Mouse (Mus musculus) frontal cortex, postnatal 10 days (tissue): ENCODE measurements around the gene Farsa.
"Not testable (repeated sequence)": the region's sequence is repeated elsewhere in the genome, so short reads cannot be mapped to it uniquely, and the experiment has no call there.

ENCODE experiments used
- DNase-seq, 2 experiments: peaks; one replicate each; pipeline ENCODE4 v3.0.0; 2022; ENCODE audit warnings: low spot score in 2 of 2, mixed read lengths in 1 of 2

The Farsa gene

DNA sequence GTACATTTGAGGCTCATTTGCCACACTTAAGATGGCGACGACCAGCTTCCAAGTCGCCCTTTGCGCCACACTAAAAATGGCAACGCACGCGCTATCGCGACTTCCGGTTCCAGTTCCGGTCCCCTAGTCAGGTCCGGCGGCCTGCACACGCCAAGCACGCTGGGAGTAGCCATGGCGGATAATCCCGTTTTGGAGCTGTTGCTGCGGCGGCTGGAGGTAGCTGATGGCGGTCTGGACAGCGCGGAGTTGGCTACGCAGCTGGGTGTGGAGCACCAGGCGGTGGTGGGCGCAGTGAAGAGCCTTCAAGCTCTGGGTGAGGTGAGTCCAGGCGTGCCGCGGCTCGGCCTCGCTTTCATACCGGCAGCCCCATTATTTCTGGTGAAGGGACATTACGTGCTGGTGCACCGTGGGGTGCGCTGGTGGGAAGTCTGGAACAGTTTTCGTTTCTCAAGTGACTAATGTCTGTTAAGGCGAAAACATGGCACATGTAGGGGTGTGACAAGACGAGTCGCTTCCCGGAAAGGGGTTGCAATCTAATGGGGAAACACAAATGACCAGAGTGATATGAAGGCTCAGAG lies at the start of gene Farsa:
Farsa (plus strand) TSS at position 126 of the 578 bp plus-strand sequence.
- peak; percentile 82 to 90 for DNase-seq

DNA sequence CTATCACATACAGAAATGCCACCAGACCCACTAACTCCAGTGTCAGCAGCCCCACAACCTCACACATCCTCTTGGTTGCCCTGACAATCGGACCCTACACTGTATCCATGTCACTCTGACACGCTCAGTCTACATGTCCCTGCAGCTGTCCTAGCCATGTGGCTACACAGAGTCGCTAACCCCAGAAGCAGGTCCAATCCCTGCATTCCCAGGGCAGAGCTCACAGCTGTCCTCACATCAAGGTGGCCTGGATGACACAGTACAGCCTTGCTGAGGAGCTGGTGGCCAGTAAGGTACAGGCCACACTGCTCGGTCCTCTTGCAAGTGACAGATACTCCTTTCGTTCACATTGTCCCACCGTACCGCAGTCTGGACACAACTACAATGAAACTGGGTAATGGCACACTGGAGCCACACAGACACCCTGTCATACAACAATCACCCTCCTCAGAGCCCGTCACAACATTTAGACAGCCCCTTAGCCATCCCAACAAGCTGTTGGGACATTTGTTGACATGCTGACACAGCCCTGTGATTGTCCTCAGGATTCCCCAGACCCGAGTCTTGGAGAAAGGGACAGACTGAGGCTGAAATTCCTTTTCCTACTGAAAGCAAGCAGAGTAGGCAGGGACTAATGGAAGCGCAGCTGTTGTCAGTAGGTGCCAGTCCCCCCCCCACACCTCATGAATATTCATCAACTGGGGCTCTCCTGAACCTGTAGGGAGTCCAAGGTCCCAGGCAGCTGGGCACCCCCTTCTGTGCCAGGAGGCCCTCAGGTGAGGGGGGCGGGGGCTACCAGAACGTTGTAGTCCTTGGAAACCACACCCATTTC lies 47.5 kb upstream of the Farsa start:
- no peak for DNase-seq

DNA sequence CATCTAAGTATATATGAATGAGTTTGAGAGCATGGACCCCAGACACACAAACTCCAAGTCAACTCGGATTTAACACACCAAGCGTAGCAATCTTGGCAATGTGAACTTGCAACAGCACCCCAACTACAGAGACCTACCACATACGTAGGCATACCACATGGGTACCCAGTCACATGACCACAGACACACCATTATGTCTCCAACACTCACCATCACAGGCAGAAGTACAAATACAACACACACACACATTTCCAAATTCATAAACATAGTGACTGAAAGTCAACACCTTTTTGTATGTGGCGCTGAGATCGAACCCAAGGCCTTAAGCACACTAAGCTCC lies 46.9 kb upstream of the Farsa start:
- DNase-seq: no peak

DNA sequence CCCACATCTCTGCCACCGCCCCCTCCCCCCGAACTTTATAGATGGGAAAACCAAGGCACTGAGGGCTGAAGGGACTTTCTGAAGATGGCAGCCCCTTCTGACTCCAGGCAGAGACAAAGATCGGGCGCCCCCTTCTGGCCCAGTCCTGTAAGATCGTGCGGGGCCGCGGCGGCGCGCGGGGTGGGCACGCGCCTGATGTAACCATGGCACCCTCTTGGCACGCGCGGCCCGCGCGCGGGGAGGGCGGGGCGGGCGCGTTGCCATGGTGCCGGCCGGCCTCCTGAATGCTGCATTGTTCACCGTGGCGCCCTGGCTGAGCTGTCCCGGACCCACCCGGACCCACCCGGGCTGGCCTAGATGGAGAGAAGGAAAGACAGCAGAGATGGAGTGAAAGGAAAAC lies 45.9 kb upstream of the Farsa start:
- DNase-seq: peak; percentile 89 to 95

DNA sequence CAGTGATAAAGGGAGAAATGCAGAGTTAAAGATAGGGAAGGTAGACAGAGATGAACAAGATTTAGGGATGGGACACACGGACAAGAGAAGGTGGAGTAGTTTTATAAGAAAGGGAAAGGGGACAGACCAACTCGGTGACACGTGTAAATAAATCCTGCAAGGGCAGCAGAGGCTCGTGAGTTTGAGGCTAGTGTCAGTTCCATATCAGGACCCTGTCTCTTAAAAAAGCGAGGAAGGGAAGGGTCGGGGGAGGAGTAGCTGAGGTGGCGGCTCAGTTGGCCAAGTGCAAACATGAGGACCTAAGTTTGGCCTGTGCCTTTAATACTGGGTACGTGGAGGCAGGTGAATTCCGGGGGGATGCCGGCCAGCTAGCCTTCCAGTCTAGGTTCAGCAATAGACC lies 45.5 kb upstream of the Farsa start:
- DNase-seq: no peak

DNA sequence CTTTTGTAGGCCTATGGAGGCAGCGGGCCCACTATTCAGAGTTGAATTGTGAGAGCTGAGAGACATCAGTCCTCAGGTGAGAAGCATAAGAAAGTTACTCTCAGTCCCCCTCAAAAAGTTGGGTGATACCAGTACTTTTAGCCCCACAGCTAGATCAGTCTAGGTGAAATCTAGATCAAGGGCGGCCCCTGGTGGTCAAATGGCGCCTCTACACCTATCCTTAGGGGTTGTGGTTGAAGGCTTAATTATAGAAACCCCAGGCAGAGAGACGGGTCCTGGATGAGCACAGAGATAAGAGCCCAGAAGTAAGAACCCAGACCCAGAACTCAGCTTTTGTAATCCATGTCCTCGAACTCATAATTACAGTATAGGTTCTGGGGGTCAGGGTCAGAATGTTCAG lies 43.7 kb upstream of the Farsa start:
- peak in 1 of 2 experiments; percentile 83 for DNase-seq

DNA sequence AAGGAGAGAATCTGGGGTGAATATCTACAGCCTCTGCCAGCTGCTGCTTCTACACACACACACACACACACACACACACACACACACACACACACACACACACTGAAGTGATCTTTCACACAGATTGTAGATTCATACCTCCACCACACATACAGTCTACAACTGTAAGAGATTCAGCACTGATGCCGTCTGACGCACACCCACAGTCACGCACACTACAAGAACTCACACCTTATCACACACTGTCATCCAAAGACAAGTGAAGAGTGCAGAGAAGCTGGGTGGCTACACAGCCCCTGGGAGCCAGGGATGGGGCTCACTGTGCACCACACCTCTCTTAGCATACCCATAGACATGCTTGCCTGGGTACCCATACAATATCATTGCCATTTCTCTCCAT lies 43.0 kb upstream of the Farsa start:
- DNase-seq: no peak

DNA sequence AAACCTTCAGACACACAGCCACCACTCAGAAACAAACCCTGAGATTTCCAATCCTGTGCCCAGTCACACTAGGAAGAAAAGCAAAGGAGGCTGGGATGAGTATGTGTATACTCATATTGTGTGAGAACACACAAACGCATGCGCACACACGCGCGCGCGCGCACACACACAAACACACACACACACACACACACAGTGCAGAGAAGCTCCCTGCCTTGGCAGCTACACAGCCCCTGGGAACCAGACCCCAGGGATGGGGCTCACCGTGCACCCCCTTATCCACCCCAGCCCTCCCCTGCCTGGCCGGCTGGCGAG lies 42.6 kb upstream of the Farsa start:
- no peak for DNase-seq

DNA sequence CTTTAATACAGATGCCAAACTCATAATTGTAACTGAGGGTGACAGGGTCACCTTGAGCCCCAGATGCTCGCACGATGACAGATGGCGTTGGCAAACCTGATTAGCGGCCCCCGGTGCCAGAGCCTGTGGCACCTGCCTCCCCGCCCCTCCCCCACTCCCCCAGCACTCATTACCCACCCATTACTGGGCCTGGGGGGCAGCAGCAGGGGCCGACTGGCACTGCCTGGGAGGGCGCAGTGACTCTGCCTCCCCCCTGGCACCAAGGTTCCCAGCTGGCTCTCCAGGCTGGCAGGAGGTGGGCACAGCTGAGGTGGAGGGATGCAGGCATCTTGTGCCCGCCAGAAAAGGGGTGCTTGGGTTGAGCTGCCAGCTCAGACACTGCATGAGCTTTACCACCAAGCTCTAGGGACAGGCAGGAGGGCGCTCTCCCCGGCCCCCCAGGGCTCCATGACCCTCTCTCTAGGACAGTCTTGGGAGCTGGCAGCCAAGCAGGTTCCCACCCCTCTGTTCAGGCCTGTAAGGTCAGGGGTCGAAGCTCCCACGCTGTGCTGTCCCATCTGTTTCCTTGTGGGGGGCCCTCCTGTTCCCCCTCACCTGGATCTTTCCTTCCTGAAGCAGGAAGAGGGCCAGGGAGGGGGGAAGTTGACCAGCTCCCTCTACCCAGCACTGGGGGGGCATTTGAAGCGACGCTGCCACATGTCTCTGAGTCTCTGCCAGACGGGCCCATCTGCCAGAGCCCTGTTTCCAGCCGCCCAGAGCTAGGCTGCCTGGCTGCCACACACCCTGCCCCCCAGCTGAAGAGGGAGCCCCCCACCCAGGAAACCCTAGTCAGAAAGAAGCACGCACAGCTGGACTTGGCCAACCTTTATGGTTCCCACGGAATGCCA lies 42.0 kb upstream of the Farsa start:
- no peak for DNase-seq

DNA sequence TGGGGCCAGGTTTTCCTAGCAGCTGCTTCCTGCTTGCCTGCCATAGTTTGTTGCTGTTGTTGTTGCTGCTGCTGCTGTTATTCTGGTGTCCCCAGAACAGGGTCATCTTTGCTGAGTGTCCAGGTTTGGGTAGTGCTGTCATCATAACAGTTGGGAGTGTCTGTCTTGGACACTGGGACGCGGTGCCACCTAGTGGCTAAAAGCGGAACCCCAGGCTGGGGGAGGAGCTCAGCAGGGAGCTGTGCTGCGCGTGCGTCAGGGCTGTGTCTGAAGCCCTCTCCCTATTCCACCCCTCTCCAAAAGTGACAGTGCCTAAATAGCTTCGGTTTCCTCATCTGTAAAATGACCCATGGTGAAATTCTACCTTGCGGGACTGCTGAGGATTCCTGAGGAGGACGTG lies 41.2 kb upstream of the Farsa start:
- peak; percentile 90 to 91 for DNase-seq

DNA sequence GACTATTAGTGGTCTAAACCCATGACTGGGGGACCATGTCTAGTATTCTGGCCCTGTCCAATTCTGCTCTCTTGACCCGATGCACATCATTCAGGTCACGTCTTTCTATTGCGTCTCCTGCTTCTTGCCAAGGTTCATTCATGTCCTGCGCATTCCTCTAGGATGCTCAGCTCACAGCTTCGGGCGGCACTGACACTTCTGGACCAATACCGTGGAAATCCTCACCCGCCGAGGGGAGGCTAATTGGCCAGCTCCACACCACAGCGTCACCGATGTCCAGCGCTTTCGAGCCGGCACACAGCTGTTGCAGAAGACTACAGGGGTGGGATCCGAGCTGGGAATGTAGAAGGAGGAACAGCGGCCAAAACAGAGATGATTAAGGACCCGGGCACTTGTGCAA lies 40.7 kb upstream of the Farsa start:
- DNase-seq: no peak

DNA sequence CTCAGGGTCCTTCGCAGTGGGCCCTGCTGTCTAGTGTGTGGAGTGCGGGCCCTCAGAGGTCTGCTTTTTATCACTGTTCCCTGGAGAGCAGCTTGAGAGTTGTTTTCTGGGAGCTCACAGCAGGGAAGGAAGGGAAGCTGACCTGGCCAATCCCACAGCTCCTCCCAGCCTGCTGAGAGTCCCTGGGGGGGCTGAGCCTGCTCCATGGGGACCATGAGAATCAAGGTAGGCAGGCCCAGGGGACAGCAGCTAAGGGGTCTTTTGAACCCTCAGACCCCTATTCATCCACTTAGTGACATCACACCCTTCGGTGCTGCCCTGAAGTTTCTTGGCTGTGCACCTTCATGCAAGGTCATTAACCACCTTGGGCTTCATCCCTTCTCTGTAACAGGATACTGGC lies 34.1 kb upstream of the Farsa start, which contains the start of gene Dand5:
Dand5 (minus strand) TSS at position 101 of the 400 bp plus-strand sequence.
- no peak for DNase-seq

DNA sequence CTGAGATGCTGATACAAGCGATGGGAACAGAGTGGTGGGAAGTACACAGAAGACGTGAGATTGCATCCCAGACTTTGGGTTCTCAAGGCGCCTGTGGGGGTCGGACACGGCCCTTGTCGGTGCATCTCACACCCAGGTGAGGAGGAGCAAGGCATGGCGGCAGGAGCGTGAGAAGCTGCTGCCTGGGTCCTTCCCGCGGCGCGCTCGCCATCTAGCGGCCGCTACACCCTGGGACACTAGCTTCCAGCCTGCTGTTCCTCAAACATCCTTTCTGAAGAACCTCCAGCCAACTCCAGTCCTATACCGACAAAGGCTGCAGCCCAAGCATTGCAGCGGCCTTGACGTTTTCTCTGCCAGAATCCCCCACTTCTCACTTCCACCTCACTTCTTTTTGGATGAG lies 33.1 kb upstream of the Farsa start:
- DNase-seq: peak in 1 of 2 experiments; percentile 63

DNA sequence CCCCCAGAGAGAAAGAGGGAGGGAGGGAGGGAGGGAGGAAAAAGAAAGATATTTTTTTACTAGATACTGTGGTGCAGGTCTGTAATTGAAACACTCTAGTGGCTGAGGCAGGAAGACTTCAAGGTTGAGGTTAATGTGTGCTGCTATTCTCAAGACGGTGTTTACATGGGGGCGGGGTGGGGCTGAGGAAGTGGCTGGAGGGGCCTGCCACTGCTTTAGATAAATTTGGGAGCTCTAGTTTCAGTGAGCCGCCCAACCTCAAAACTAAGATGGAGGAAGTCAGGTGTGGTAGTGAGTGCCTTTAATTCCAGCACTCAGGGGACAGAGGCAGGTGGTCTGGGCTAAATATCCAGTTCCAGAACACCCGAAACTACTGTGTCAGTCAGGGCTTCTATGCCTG lies 31.2 kb upstream of the Farsa start:
- DNase-seq: no peak

DNA sequence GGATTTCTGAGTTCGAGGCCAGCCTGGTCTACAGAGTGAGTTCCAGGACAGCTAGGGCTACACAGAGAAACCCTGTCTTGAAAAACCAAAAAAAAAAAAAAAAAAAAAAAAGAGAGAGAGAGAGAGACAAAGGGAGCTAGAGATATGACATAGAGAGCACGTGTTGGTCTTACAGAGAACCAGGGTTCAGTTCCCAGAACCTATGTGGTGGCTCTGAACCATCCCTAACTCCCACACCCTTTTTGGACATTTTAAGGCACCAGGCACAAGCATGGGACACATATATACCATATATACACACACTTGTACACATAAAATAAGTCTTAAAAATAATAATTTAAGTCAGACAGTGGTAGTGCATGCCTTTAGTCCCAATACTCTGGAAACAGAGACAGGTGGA lies 30.3 kb upstream of the Farsa start:
- not testable (repeated sequence) for DNase-seq

DNA sequence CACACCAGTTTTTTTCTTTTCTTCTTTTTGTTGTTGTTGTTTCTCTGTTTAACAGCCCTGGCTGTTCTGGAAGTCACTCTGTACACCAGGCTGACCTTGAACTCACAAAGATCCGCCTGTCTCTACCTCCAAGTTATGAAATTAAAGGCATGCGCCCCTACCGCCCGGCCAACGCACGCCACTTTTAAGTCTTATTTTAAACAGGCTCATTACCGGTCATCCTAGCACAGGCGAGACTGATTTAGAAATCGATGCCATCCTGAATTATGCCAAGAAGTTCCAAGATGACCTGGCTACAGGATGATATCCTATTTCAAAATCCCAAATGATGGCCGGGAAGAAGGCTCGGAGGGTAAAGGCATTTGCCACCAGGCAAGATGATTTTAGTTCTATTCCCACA lies 25.3 kb upstream of the Farsa start, which contains the start of gene Gadd45gip1:
Gadd45gip1 (plus strand) TSS at position 33 of the 400 bp plus-strand sequence.
- no peak for DNase-seq

DNA sequence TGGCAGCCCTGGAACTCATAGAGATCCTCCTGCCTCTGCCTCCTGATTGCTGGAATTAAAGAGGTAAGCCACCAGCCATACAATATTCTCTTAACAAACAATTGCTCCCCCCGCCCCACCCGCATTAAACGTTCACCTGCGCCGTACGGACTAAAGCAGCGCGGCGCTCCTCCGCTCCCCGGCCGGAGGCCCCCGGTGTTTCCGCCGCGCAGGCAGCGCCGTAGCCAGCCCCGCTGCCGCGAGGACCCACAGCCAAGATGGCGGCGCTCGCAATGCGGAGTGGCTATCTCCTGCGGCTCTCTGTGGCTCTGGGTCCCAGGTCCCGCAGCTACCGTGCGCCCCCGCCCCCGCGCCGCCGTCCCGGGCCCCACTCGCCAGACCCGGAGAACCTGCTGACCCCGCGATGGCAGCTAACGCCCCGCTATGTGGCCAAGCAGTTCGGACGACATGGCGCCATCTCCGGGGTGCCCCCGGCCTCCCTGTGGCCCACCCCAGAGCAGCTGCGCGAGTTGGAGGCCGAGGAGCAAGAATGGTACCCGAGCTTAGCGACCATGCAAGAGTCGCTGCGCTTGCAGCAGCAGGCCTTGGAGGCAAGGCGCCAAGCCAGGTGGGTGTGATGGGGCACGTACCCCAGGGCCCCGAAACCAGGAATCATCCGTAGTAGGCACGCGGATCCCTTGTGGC lies 24.6 kb upstream of the Farsa start:
- DNase-seq: peak; percentile 63 to 78

DNA sequence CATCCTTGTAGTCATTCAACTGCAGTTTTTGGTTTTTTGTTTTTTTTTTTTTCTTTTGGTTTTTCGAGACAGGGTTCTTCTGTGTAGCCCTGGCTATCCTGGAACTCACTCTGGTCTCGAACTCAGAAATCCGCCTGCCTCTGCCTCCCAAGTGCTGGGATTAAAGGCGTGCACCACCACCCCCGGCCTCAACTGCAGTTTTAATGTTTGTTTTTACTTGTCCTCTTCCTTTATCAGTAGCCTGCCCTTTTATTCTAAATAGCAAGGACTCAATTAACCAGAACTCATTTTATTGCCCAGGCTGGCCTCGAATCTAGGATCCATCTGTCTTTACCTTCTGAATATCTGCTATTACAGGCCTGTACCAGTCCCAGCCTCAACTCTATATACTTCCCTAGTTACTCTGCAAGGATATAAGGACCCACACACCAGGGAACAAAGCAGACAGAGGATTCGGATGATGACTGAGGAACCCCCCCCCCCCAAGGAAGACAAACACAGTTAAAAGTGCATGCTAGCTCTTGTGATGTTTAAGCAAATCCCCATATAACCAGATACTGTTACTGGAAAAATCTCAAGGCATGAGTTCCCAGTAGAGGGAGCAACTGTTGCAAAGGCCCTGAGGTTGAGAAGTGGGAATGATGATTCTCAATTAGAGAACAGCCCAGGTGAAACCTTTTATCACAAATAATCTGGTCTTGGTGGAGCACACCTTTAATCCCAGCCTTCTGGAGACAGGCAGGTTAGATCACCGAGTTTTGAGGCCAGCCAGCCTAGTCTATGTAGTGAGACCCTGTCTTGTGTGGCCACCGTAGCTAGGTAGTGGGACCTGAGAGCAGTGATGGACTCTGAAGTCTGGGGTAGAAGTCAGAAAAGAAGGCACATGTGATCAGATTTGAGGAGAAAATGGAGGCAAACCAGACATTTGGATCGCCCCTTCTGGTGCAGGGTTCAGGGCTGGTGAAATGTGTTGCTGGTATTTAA lies 23.7 kb upstream of the Farsa start:
- no peak for DNase-seq

DNA sequence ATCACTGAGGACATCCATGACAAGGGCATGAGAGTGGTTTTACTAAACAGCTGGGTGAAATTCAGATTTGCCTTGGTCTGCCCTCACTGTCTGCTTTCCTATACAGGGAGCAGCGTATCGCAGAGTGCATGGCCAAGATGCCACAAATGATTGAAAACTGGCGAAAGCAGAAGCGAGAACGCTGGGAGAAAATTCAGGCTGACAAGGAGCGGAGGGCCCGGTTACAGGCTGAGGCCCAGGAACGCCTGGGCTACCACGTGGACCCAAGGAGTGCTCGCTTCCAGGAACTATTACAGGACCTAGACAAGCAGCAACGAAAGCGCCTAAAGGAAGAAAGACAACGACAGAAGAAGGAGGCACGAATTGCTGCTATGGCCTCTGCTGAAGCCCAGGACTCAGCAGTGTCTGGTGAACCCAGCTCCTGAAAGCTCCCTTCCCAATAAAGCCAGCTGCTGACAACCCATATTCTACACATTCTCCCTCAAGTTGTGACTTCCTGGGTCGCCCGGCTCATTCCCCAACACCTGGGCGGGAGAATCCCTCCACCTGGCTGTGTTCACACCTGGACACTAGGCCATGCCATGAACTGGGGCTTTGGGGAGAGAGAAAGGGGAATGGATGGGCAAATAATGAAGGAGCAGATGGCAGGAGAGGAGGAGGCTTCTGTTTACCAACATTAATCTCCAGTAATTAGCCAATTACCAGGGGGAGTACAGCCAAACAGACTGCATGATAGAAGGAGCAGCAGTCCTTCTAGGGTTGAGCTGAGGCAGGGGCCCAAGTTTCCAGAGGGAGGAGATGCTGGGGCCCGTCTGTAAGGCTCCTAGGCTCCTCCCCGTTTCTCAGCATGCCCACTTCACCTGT lies 22.6 kb upstream of the Farsa start:
- no peak for DNase-seq
